Mouse (Mus musculus) sigmoid colon, adult 10 weeks (tissue): ENCODE measurements around the gene Zfp989. TPM values are rescaled to one million over a fixed set of nuclear protein-coding genes. Genes with fewer than 3 reads are reported as not detected.

Experiments used
- polyA plus RNA-seq: library from polyadenylated mRNA; stranded (reverse); fragments of 350-450 nt; fragmentation: Illumina TruSeq; extraction: RNeasy Lipid Tissue Mini Kit (QIAGEN cat#74804); gene quantifications from one replicate; pipeline ENCODE4 v1.2.3, GENCODE M21; 2014; ENCODE audit warnings: low read depth, low replicate concordance

The Zfp989 gene
- polyA plus RNA-seq, result 0.19 TPM

DNA sequence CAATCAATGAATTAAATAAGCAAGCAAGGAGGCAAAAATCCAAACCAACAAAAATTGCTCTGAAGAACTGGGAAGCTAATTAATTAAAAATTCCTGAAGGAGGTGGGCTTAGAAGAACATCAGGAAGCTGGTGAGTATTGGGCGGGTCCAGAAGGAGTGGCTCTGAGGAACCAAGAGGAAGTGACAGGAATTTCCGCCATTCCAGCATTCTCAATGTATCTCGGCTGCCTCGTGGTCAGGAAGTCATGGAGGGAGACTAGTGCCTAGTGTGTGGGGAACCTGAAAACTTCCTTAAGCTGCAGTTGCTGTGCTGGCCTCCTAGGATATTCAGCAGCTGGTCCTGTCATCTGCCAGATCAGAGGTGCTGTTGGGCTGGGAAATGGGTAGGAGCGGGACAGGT is at the start of gene Zfp989:
TSS of gene Zfp989 (plus strand) at position 220 of the 400 bp plus-strand sequence.

DNA sequence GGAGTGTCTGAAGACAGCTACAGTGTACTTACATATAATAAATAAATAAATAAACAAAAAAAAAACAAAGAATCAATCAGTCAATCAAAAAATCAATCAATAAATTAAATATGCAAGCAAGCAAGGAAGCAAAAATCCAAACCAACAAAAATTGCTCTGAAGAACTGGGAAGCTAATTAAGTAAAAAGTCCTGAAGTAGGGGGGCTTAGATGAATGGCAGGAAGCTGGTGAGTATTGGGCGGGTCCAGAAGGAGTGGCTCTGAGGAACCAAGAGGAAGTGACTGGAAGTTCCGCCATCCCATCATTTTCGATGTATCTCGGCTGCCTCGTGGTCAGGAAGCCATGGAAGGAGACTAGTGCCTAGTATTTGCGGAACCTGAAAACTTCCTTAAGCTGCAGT is 49.8 kb downstream of the Zfp989 start, which contains the start of gene Rex2:
TSS of gene Rex2 (plus strand) at position 301 of the 400 bp plus-strand sequence.

Other genes starting within 250 kb of the Zfp989 start
- not detected for gene Gm21411, start 62.4 kb upstream of the Zfp989 start, polyA plus RNA-seq
- gene Rex2, start 49.9 kb downstream of the Zfp989 start, polyA plus RNA-seq, result not detected
- 51.0 TPM for gene Zfp991, start 160.1 kb downstream of the Zfp989 start, polyA plus RNA-seq